Mouse (Mus musculus) limb, embryonic 10.5 days (tissue): ENCODE measurements around the gene Btbd7. TPM values are rescaled to one million over a fixed set of nuclear protein-coding genes. Genes with fewer than 3 reads are reported as not detected.

Experiments used
- DNase-seq: peaks from one replicate; pipeline ENCODE4 v3.0.0-alpha.2; 2017; ENCODE audit warnings: low spot score
- H3K27ac ChIP-seq: fragments of 300-500 bp; sonication (generic); 2 replicates; pipeline ENCODE4 v1.5.1; 2016; ENCODE audit warnings: mild to moderate bottlenecking
- H3K27me3 ChIP-seq: fragments of 300-500 bp; sonication (generic); 2 replicates; pipeline ENCODE4 v1.6.1; 2016; ENCODE audit warnings: low read depth, mild to moderate bottlenecking; ENCODE audit not compliant: poor library complexity, severe bottlenecking
- H3K36me3 ChIP-seq: fragments of 300-500 bp; sonication (generic); 2 replicates; pipeline ENCODE4 v1.6.1; 2016; ENCODE audit warnings: mild to moderate bottlenecking, moderate library complexity
- H3K4me1 ChIP-seq: fragments of 300-500 bp; sonication (generic); 2 replicates; pipeline ENCODE4 v1.6.1; 2016
- H3K4me3 ChIP-seq: fragments of 300-500 bp; sonication (generic); 2 replicates; pipeline ENCODE4 v1.5.1; 2016; ENCODE audit warnings: mild to moderate bottlenecking, moderate library complexity
- H3K9me3 ChIP-seq: fragments of 300-500 bp; sonication (generic); replicated peaks from 2 replicates; pipeline ENCODE4 v1.6.1; 2016; ENCODE audit warnings: mild to moderate bottlenecking
- WGBS: fragments of 180-500 bp; shearing (Covaris S2); methylation state at CpG from one replicate; pipeline ENCODE4 v1.1.7; 2016; 5-methylcytosine and 5-hydroxymethylcytosine counted together
- polyA plus RNA-seq: library from polyadenylated mRNA; unstranded; fragments of >200 nt; fragmentation: Nextera tagmentation; extraction: Ambion mirVana; gene quantifications from 2 replicates; pipeline ENCODE4 v1.2.1, GENCODE M21; 2016

The Btbd7 gene
- polyA plus RNA-seq, 1 experiment from 2014 or later, result 18.2 TPM

- Histone ChIP-seq H3K9me3 (no peaks in the 10 kb centered on the region), H3K4me1 (no peaks in the 10 kb centered on the region), H3K36me3 (peaks cover 23% of the 10 kb centered on the region), H3K4me3 (no peak overlapping the region), H3K27me3 (no peaks in the 10 kb centered on the region), H3K27ac (no peak overlapping the region)
- no peak for DNase-seq
- 89% methylated on average over 1 of the region's 1 CpGs for WGBS
Observed at GRCm38 (mm10) chr12:102832746-102833300, 45.4 kb downstream of the Btbd7 start.

- H3K36me3 ChIP-seq, result peaks cover 15% of the 10 kb centered on the region; the same call in 1 of the 2 replicates
- WGBS, result 90% methylated on average over 1 of the region's 1 CpGs
- no peaks in the 10 kb centered on the region for H3K9me3 ChIP-seq
- DNase-seq, result no peak
- H3K4me3 ChIP-seq, result no peak overlapping the region
- no peaks in the 10 kb centered on the region for H3K27me3 ChIP-seq
- H3K27ac ChIP-seq, result no peak overlapping the region
- H3K4me1 ChIP-seq, result no peaks in the 10 kb centered on the region
Observed at GRCm38 (mm10) chr12:102831888-102832287, 46.4 kb downstream of the Btbd7 start.

GRCm38 (mm10) chr12:102827119-102827518 is 51.2 kb downstream of the Btbd7 start:
- H3K27me3 ChIP-seq, result no peaks in the 10 kb centered on the region
- H3K36me3 ChIP-seq, result peaks cover 10% of the 10 kb centered on the region; the same call in 1 of the 2 replicates
- no peaks in the 10 kb centered on the region for H3K9me3 ChIP-seq
- H3K4me3 ChIP-seq, result no peak overlapping the region
- DNase-seq, result no peak
- no peak overlapping the region for H3K27ac ChIP-seq
- no peaks in the 10 kb centered on the region for H3K4me1 ChIP-seq
- WGBS, result 91% methylated on average over 1 of the region's 1 CpGs

GRCm38 (mm10) chr12:102826399-102826798 is 51.9 kb downstream of the Btbd7 start:
- Histone ChIP-seq H3K36me3 (peaks cover 8% of the 10 kb centered on the region; the same call in 1 of the 2 replicates), H3K27ac (no peak overlapping the region), H3K27me3 (no peaks in the 10 kb centered on the region), H3K9me3 (no peaks in the 10 kb centered on the region), H3K4me1 (no peaks in the 10 kb centered on the region), H3K4me3 (no peak overlapping the region)
- WGBS, result 95% methylated on average over 1 of the region's 1 CpGs
- DNase-seq, result no peak

GRCm38 (mm10) chr12:102814858-102815257 is 63.4 kb downstream of the Btbd7 start:
- no peak for DNase-seq
- Histone ChIP-seq H3K4me3 (no peak overlapping the region), H3K4me1 (no peaks in the 10 kb centered on the region), H3K9me3 (no peaks in the 10 kb centered on the region), H3K27me3 (no peaks in the 10 kb centered on the region), H3K36me3 (peaks cover 39% of the 10 kb centered on the region), H3K27ac (no peak overlapping the region)
- 93% methylated on average over 1 of the region's 1 CpGs for WGBS

GRCm38 (mm10) chr12:102799528-102799927 is 78.7 kb downstream of the Btbd7 start:
- Histone ChIP-seq H3K27ac (no peak overlapping the region), H3K36me3 (peaks cover 56% of the 10 kb centered on the region), H3K4me1 (no peaks in the 10 kb centered on the region), H3K9me3 (no peaks in the 10 kb centered on the region), H3K4me3 (no peak overlapping the region), H3K27me3 (no peaks in the 10 kb centered on the region)
- no peak for DNase-seq
- 89% methylated on average over 2 of the region's 2 CpGs for WGBS

- Histone ChIP-seq H3K9me3 (no peaks in the 10 kb centered on the region), H3K27ac (no peak overlapping the region), H3K27me3 (no peaks in the 10 kb centered on the region), H3K4me3 (no peak overlapping the region), H3K36me3 (peaks cover 95% of the 10 kb centered on the region), H3K4me1 (no peaks in the 10 kb centered on the region)
- WGBS, result 86% methylated on average over 7 of the region's 7 CpGs
- no peak for DNase-seq
Observed at GRCm38 (mm10) chr12:102787927-102788326, 90.3 kb downstream of the Btbd7 start.

- no peak for DNase-seq
- H3K36me3 ChIP-seq, result peaks cover 82% of the 10 kb centered on the region
- WGBS, result 90% methylated on average over 5 of the region's 5 CpGs
Observed at GRCm38 (mm10) chr12:102785593-102785985, 92.7 kb downstream of the Btbd7 start.

GRCm38 (mm10) chr12:102784899-102785592 is 93.2 kb downstream of the Btbd7 start:
- H3K4me1 ChIP-seq, result no peaks in the 10 kb centered on the region
- no peak overlapping the region for H3K27ac ChIP-seq
- no peaks in the 10 kb centered on the region for H3K9me3 ChIP-seq
- H3K27me3 ChIP-seq, result no peaks in the 10 kb centered on the region
- H3K36me3 ChIP-seq, result peaks cover 77% of the 10 kb centered on the region
- DNase-seq, result no peak
- WGBS, result 89% methylated on average over 19 of the region's 19 CpGs
- no peak overlapping the region for H3K4me3 ChIP-seq

More at GRCm38 (mm10) chr12:102785593-102785985, 92.7 kb downstream of the Btbd7 start:
- no peaks in the 10 kb centered on the region for H3K27me3 ChIP-seq
- no peak overlapping the region for H3K27ac ChIP-seq
- H3K4me3 ChIP-seq, result no peak overlapping the region
- no peaks in the 10 kb centered on the region for H3K4me1 ChIP-seq
- no peaks in the 10 kb centered on the region for H3K9me3 ChIP-seq

- Histone ChIP-seq H3K4me1 (no peaks in the 10 kb centered on the region), H3K4me3 (no peak overlapping the region), H3K27ac (no peak overlapping the region), H3K27me3 (no peaks in the 10 kb centered on the region), H3K9me3 (no peaks in the 10 kb centered on the region), H3K36me3 (peaks cover 62% of the 10 kb centered on the region)
- no peak for DNase-seq
- 93% methylated on average over 5 of the region's 5 CpGs for WGBS
Observed at GRCm38 (mm10) chr12:102782841-102783240, 95.4 kb downstream of the Btbd7 start.

GRCm38 (mm10) chr12:102779452-102779851 is 98.8 kb downstream of the Btbd7 start:
- Histone ChIP-seq H3K4me3 (no peak overlapping the region), H3K9me3 (no peaks in the 10 kb centered on the region), H3K4me1 (no peaks in the 10 kb centered on the region), H3K27ac (no peak overlapping the region), H3K27me3 (no peaks in the 10 kb centered on the region), H3K36me3 (peaks cover 62% of the 10 kb centered on the region)
- 47% methylated on average over 3 of the region's 3 CpGs for WGBS
- DNase-seq, result no peak

- Histone ChIP-seq H3K27ac (no peak overlapping the region), H3K4me3 (no peak overlapping the region), H3K9me3 (no peaks in the 10 kb centered on the region), H3K36me3 (peaks cover 61% of the 10 kb centered on the region), H3K27me3 (no peaks in the 10 kb centered on the region), H3K4me1 (no peaks in the 10 kb centered on the region)
- 88% methylated on average over 5 of the region's 5 CpGs for WGBS
- DNase-seq, result no peak
Observed at GRCm38 (mm10) chr12:102778151-102778550, 100.1 kb downstream of the Btbd7 start.

GRCm38 (mm10) chr12:102776035-102776434 is 102.2 kb downstream of the Btbd7 start:
- no peaks in the 10 kb centered on the region for H3K4me1 ChIP-seq
- H3K9me3 ChIP-seq, result no peaks in the 10 kb centered on the region
- H3K27ac ChIP-seq, result no peak overlapping the region
- no peaks in the 10 kb centered on the region for H3K27me3 ChIP-seq
- H3K36me3 ChIP-seq, result peaks cover 72% of the 10 kb centered on the region
- H3K4me3 ChIP-seq, result no peak overlapping the region
- DNase-seq, result no peak
- 93% methylated on average over 14 of the region's 14 CpGs for WGBS
